Mouse (Mus musculus) C3H10T1/2 (cell line): ENCODE data around the gene Rpn1. TPM values are rescaled to one million over a fixed set of nuclear protein-coding genes. Genes with fewer than 3 reads are reported as not detected.

Experiments
- polyA plus RNA-seq, 2 experiments: library from polyadenylated mRNA; unstranded; fragments of >200 nt; fragmentation: generic; extraction: Trizol; gene quantifications; one replicate each; pipeline ENCODE4 v1.2.1; 2012; ENCODE audit warnings: missing spikeins in 2 of 2

Gene Rpn1
- polyA plus RNA-seq: 100 to 1,000 TPM in 1 of 2 experiments, 10 to 100 TPM in 1; 65.8 to 114 TPM

GRCm38 (mm10) chr6:88084278-88085151 is at the start of gene Rpn1:
TSS of gene Rpn1 (plus strand) at chr6:88084482.

GRCm38 (mm10) chr6:88044577-88045405 is 39.5 kb upstream of the Rpn1 start, which contains the start of gene Rab7:
TSS of gene Rab7 (minus strand) at chr6:88045270.

Other genes with a start within 250 kb of the Rpn1 start
- gene Gm45140, start 248.7 kb upstream of the Rpn1 start, polyA plus RNA-seq: 1 to 10 TPM in 1 of 2 experiments, under 1 TPM in 1; 0.55 to 1.0 TPM
- gene Isy1, start 245.7 kb upstream of the Rpn1 start, polyA plus RNA-seq: 10 to 100 TPM; 15.6 to 28.6 TPM
- gene Cnbp, start 233.4 kb upstream of the Rpn1 start, polyA plus RNA-seq: 100 to 1,000 TPM in 1 of 2 experiments, 10 to 100 TPM in 1; 30.0 to 169 TPM
- gene Copg1, start 196.7 kb upstream of the Rpn1 start, polyA plus RNA-seq: 100 to 1,000 TPM in 1 of 2 experiments, 10 to 100 TPM in 1; 46.1 to 126 TPM
- 10 to 100 TPM; 32.9 to 35.6 TPM for gene Hmces, start 170.5 kb upstream of the Rpn1 start, polyA plus RNA-seq
- gene H1fx, start 102.8 kb upstream of the Rpn1 start, polyA plus RNA-seq: 100 to 1,000 TPM; 213 to 243 TPM
- gene Rab7, start 39.2 kb upstream of the Rpn1 start, polyA plus RNA-seq: 100 to 1,000 TPM in 1 of 2 experiments, 10 to 100 TPM in 1; 36.4 to 171 TPM
- 10 to 100 TPM in 1 of 2 experiments, 1 to 10 TPM in 1; 6.2 to 23.6 TPM for gene Gata2, start 109.4 kb downstream of the Rpn1 start, polyA plus RNA-seq
- gene Dnajb8, start 137.8 kb downstream of the Rpn1 start, polyA plus RNA-seq: not detected